Mouse (Mus musculus): ENCODE data around the gene Tfdp1.

The Tfdp1 gene

GRCm38 (mm10) chr8:13352601-13353000 is 14.1 kb downstream of the Tfdp1 start:
- in situ Hi-C loops (cut with MboI; ENCODE audit: low sequenced_read_pairs), result no loop called here

- in situ Hi-C loops (cut with MboI; ENCODE audit: low sequenced_read_pairs), result no loop called here
Measured at GRCm38 (mm10) chr8:13353155-13353833, 14.7 kb downstream of the Tfdp1 start.

GRCm38 (mm10) chr8:13353883-13354282 is 15.3 kb downstream of the Tfdp1 start:
- in situ Hi-C loops (cut with MboI; ENCODE audit: low sequenced_read_pairs), result no loop called here

- in situ Hi-C loops (cut with MboI; ENCODE audit: low sequenced_read_pairs), result no loop called here
Measured at GRCm38 (mm10) chr8:13356221-13356620, 17.7 kb downstream of the Tfdp1 start.

- in situ Hi-C loops (cut with MboI; ENCODE audit: low sequenced_read_pairs), result no loop called here
Measured at GRCm38 (mm10) chr8:13356681-13357080, 18.1 kb downstream of the Tfdp1 start.

GRCm38 (mm10) chr8:13360213-13360612 is 21.7 kb downstream of the Tfdp1 start:
- in situ Hi-C loops (cut with MboI; ENCODE audit: low sequenced_read_pairs), result no loop called here

DNA sequence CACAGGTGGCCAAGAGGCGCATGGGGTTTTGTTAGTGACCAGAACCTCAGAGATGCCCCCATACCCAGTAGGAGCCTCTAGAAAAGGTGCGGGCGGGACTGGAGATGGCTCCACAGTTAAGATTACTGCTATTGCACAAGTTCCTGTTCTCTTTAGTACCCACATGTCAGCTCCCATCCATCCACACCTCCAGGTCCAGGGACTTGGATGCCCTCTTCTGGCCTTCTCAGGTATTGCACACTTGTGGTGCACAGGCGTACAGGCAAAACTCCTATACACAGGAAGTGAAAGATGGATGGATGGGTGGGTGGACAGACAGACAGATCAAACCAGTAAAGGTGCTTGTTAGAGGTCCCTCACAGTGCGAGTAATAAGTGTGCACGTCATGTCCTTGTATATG is 23.3 kb downstream of the Tfdp1 start:
- in situ Hi-C loops (cut with MboI; ENCODE audit: low sequenced_read_pairs), result no loop called here

GRCm38 (mm10) chr8:13373151-13373662 is 34.7 kb downstream of the Tfdp1 start:
- in situ Hi-C loops (cut with MboI; ENCODE audit: low sequenced_read_pairs), result no loop called here

DNA sequence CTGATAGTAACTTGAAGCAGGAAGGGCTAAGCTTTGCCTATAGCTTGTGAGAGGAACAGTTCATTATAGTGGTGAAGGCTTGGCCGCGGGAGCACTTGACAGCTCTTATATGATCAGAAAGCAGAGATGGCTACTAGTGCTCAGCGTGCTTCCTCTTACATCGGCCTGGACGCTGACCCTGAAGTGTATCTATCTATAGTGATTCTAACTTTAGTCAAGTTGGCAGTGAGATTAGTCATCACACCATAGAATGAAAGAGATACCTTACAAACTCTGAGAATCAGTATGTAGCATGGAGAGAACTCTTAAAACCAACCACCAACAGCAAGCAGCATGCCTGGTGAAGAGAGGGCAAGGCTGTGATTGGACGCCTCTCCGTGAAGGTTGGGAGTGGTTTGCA is 43.1 kb downstream of the Tfdp1 start:
- in situ Hi-C loops (cut with MboI; ENCODE audit: low sequenced_read_pairs), result no loop called here

- in situ Hi-C loops (cut with MboI; ENCODE audit: low sequenced_read_pairs), result no loop called here
Measured at GRCm38 (mm10) chr8:13382536-13382935, 44.0 kb downstream of the Tfdp1 start.

DNA sequence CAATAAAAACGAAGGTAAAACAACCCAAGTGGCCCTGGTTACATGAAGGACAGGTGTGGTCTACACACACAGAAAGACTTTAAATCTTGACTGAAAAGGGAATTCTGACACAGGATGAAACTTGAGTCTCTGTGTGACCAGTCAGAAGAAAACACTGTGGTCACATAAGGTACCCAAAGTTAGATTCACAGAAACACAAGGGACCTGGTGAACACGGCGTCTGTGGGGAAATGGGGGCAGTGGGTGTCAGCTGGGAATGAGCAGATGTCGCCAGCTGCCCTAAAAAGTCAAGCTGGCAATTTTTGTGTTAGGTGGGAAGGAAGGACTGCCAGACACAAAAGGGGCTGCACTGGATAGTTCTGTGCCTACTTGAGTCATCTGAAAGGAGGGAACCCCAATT is 44.4 kb downstream of the Tfdp1 start:
- in situ Hi-C loops (cut with MboI; ENCODE audit: low sequenced_read_pairs), result no loop called here

DNA sequence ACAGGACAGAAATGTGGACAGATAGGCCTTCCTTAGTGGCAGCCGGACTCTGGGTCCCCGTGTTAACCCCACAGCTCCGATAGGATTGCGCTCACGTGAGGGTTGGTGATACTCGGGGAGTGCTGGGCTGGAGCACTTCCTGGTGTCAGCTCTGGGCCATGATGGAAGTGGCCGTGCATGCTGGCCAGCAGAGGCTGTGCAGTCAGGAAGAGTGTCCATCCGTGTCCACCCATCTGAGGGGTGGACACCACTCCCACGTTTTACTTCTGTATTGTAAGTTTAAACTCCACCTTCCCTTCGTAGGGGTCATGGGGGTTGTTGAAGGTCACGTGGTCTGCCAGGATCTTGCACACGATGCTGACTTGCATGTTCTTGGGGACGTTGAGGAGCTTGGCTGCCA is 47.8 kb downstream of the Tfdp1 start:
- in situ Hi-C loops (cut with MboI; ENCODE audit: low sequenced_read_pairs), result no loop called here

DNA sequence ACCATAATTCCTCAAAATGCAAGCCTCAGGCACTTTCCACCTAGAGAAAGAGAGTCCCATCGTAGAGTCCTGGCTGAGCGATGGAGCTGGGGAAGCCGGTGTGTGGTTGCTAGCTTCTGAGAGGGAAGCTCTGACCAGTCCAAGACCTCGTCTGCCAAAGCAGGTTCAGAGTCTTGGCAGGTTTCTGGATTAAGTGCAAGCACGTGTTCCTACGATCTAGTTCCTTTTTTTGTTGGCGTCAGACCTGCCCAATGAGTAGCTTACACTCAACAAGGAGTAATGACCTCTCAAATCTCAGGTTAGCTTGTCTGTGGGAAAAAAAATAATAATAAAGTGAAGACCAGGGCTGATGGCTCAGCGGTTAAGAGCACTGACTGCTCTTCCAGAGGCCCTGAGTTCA is 49.2 kb downstream of the Tfdp1 start:
- in situ Hi-C loops (cut with MboI; ENCODE audit: low sequenced_read_pairs), result no loop called here

DNA sequence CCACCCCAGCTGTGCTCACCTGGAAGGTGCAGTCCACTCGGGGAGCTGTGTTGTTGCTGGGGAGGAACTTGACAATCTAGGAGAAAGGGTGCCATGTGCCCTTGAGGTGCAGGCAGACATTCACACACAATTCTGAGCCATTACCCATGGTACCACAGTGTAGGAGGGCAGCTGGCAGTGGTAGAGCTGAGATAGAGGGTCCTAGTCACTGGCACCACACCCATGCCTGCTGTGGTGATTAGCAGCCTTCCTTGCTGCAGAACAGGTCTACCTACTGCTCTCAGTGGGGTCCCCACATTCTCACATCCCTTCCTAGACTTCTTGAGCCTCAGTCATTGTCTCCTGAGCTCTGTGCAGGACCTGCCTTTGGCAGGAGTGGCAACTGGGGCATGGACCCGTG is 50.2 kb downstream of the Tfdp1 start:
- in situ Hi-C loops (cut with MboI; ENCODE audit: low sequenced_read_pairs), result no loop called here

GRCm38 (mm10) chr8:13393869-13394268 is 55.3 kb downstream of the Tfdp1 start:
- in situ Hi-C loops (cut with MboI; ENCODE audit: low sequenced_read_pairs), result no loop called here

DNA sequence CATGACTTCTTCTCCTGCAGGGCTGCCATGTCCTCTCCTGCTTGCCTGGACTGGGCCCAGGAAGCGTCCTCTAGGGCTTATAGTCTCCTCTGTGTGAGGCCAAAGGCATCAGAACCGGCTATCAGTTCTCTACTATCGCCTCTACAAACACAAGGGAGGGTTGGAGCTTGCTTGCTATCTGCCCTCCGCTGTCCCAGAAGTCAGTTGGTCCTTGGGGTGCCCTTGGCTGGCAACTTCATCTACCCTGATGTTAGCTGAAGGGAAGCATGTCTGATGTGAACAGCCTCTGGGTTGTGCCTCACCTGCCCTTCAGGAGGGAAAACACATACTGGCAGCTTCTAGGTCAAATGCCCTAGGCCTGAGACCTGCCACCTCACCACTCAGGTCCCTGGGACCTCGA is 58.2 kb downstream of the Tfdp1 start, which contains the start of gene Atp4b:
Atp4b (minus strand) TSS at position 101 of the 400 bp plus-strand sequence.
- in situ Hi-C loops (cut with MboI; ENCODE audit: low sequenced_read_pairs), result no loop called here

GRCm38 (mm10) chr8:13403517-13403916 is 65.0 kb downstream of the Tfdp1 start:
- in situ Hi-C loops (cut with MboI; ENCODE audit: low sequenced_read_pairs), result no loop called here

DNA sequence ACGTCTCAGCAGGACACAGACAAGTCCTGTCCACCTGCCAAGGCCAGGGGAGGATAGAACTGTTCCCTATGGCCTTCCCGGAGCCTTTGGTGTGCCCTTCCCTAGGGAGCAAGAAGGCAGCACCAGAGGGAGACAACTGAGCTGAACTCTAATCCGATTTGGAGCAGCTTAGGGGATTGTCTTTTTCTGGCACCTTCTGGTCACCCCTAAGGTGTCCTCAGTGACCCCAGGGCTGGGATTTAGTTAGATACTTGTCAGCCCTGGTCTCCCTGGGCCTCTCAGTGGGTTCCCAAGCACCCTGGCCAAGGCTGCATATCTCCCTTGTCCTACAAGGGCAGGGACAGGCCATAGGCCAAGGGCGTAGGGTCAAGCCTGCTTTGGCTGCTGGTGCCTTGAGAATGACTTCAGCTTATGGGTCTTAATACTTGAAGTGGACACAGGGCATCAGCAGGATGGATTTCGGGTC is 66.1 kb downstream of the Tfdp1 start, which contains the start of gene Grk1:
Grk1 (plus strand) TSS at position 416 of the 466 bp plus-strand sequence.
- in situ Hi-C loops (cut with MboI; ENCODE audit: low sequenced_read_pairs), result no loop called here

GRCm38 (mm10) chr8:13406011-13406410 is 67.5 kb downstream of the Tfdp1 start:
- in situ Hi-C loops (cut with MboI; ENCODE audit: low sequenced_read_pairs), result no loop called here

- in situ Hi-C loops (cut with MboI; ENCODE audit: low sequenced_read_pairs), result no loop called here
Measured at GRCm38 (mm10) chr8:13411597-13411996, 73.0 kb downstream of the Tfdp1 start.

- in situ Hi-C loops (cut with MboI; ENCODE audit: low sequenced_read_pairs), result no loop called here
Measured at GRCm38 (mm10) chr8:13412891-13413558, 74.5 kb downstream of the Tfdp1 start.

GRCm38 (mm10) chr8:13413823-13414390 is 75.4 kb downstream of the Tfdp1 start:
- in situ Hi-C loops (cut with MboI; ENCODE audit: low sequenced_read_pairs), result no loop called here

Data from CH12F3 (cell line).